Mouse (Mus musculus): ENCODE measurements around the gene C2cd4d. TPM values are rescaled to one million over a fixed set of nuclear protein-coding genes. Genes with fewer than 3 reads are reported as not detected.
A peak's percentile ranks its signal among the peaks of the same experiment; 100 is the strongest.

Gene C2cd4d
- polyA plus RNA-seq, 1 experiment = not detected

- 9% methylated on average over 97 of the region's 97 CpGs for WGBS
- TF ChIP-seq CTCF (IDR thresholded peaks at IDR 0.05; ENCODE audit: insufficient read depth, low read depth, low read length) = no peak
- no peak for TF ChIP-seq POLR2A (IDR thresholded peaks at IDR 0.05; ENCODE audit: insufficient read depth, low read depth, low read length)
- Histone ChIP-seq H3K4me1 (ENCODE audit: control insufficient read depth, insufficient read depth, low read length) (peaks cover 17% of the 10 kb centered on the region), H3K4me3 (ENCODE audit: insufficient read depth, low read depth, low read length) (peak overlapping the region; percentile 57), H3K27ac (ENCODE audit: insufficient read depth, low read depth, low read length) (no peak overlapping the region)
Observed at GRCm38 (mm10) chr3:94363291-94364153, 1.3 kb downstream of the C2cd4d start.

- no peak for TF ChIP-seq CTCF (IDR thresholded peaks at IDR 0.05; ENCODE audit: insufficient read depth, low read depth, low read length)
- TF ChIP-seq POLR2A (IDR thresholded peaks at IDR 0.05; ENCODE audit: insufficient read depth, low read depth, low read length) = no peak
- WGBS = 9% methylated on average over 23 of the region's 23 CpGs
- Histone ChIP-seq H3K27ac (ENCODE audit: insufficient read depth, low read depth, low read length) (no peak overlapping the region), H3K4me1 (ENCODE audit: control insufficient read depth, insufficient read depth, low read length) (peaks cover 17% of the 10 kb centered on the region), H3K4me3 (ENCODE audit: insufficient read depth, low read depth, low read length) (peak overlapping the region; percentile 57)
Observed at GRCm38 (mm10) chr3:94364154-94364526, 1.9 kb downstream of the C2cd4d start.

- no peak overlapping the region for H3K4me3 ChIP-seq (ENCODE audit: insufficient read depth, low read depth, low read length)
- peaks cover 20% of the 10 kb centered on the region for H3K4me1 ChIP-seq (ENCODE audit: control insufficient read depth, insufficient read depth, low read length)
- TF ChIP-seq CTCF (IDR thresholded peaks at IDR 0.05; ENCODE audit: insufficient read depth, low read depth, low read length) = 0 out of 2 replicates have a peak, but pooled peaks have one; percentile 35
- no peak for TF ChIP-seq POLR2A (IDR thresholded peaks at IDR 0.05; ENCODE audit: insufficient read depth, low read depth, low read length)
- WGBS = 23% methylated on average over 3 of the region's 3 CpGs
- H3K27ac ChIP-seq (ENCODE audit: insufficient read depth, low read depth, low read length) = no peak overlapping the region
Observed at GRCm38 (mm10) chr3:94366761-94367160, 4.5 kb downstream of the C2cd4d start.

- Histone ChIP-seq H3K27ac (ENCODE audit: insufficient read depth, low read depth, low read length) (no peak overlapping the region), H3K4me3 (ENCODE audit: insufficient read depth, low read depth, low read length) (no peak overlapping the region), H3K4me1 (ENCODE audit: control insufficient read depth, insufficient read depth, low read length) (peaks cover 18% of the 10 kb centered on the region)
- TF ChIP-seq CTCF (IDR thresholded peaks at IDR 0.05; ENCODE audit: insufficient read depth, low read depth, low read length) = no peak
- TF ChIP-seq POLR2A (IDR thresholded peaks at IDR 0.05; ENCODE audit: insufficient read depth, low read depth, low read length) = no peak
- 83% methylated on average over 6 of the region's 6 CpGs for WGBS
Observed at GRCm38 (mm10) chr3:94367511-94367910, 5.3 kb downstream of the C2cd4d start.

GRCm38 (mm10) chr3:94368631-94369030 lies 6.4 kb downstream of the C2cd4d start:
- Histone ChIP-seq H3K4me1 (ENCODE audit: control insufficient read depth, insufficient read depth, low read length) (peaks cover 22% of the 10 kb centered on the region), H3K27ac (ENCODE audit: insufficient read depth, low read depth, low read length) (no peak overlapping the region), H3K4me3 (ENCODE audit: insufficient read depth, low read depth, low read length) (no peak overlapping the region)
- WGBS = 84% methylated on average over 6 of the region's 6 CpGs
- TF ChIP-seq POLR2A (IDR thresholded peaks at IDR 0.05; ENCODE audit: insufficient read depth, low read depth, low read length) (no peak), CTCF (IDR thresholded peaks at IDR 0.05; ENCODE audit: insufficient read depth, low read depth, low read length) (no peak)

GRCm38 (mm10) chr3:94369709-94370108 lies 7.5 kb downstream of the C2cd4d start:
- Histone ChIP-seq H3K27ac (ENCODE audit: insufficient read depth, low read depth, low read length) (no peak overlapping the region), H3K4me3 (ENCODE audit: insufficient read depth, low read depth, low read length) (no peak overlapping the region), H3K4me1 (ENCODE audit: control insufficient read depth, insufficient read depth, low read length) (peaks cover 17% of the 10 kb centered on the region)
- 59% methylated on average over 2 of the region's 2 CpGs for WGBS
- TF ChIP-seq POLR2A (IDR thresholded peaks at IDR 0.05; ENCODE audit: insufficient read depth, low read depth, low read length) (no peak), CTCF (IDR thresholded peaks at IDR 0.05; ENCODE audit: insufficient read depth, low read depth, low read length) (no peak)

- TF ChIP-seq CTCF (IDR thresholded peaks at IDR 0.05; ENCODE audit: insufficient read depth, low read depth, low read length) (no peak), POLR2A (IDR thresholded peaks at IDR 0.05; ENCODE audit: insufficient read depth, low read depth, low read length) (no peak)
- Histone ChIP-seq H3K4me3 (ENCODE audit: insufficient read depth, low read depth, low read length) (0 out of 2 replicates have a peak overlapping the region, but pooled peaks have one; percentile 18), H3K27ac (ENCODE audit: insufficient read depth, low read depth, low read length) (no peak overlapping the region), H3K4me1 (ENCODE audit: control insufficient read depth, insufficient read depth, low read length) (peaks cover 17% of the 10 kb centered on the region)
- 18% methylated on average over 11 of the region's 11 CpGs for WGBS
Observed at GRCm38 (mm10) chr3:94371637-94372036, 9.4 kb downstream of the C2cd4d start.

GRCm38 (mm10) chr3:94372038-94372437 lies 9.8 kb downstream of the C2cd4d start:
- no peak overlapping the region for H3K4me3 ChIP-seq (ENCODE audit: insufficient read depth, low read depth, low read length)
- no peak overlapping the region for H3K27ac ChIP-seq (ENCODE audit: insufficient read depth, low read depth, low read length)
- H3K4me1 ChIP-seq (ENCODE audit: control insufficient read depth, insufficient read depth, low read length) = peaks cover 17% of the 10 kb centered on the region
- WGBS = 11% methylated on average over 3 of the region's 3 CpGs
- TF ChIP-seq POLR2A (IDR thresholded peaks at IDR 0.05; ENCODE audit: insufficient read depth, low read depth, low read length) (no peak), CTCF (IDR thresholded peaks at IDR 0.05; ENCODE audit: insufficient read depth, low read depth, low read length) (no peak)

- 46% methylated on average over 5 of the region's 5 CpGs for WGBS
- Histone ChIP-seq H3K4me1 (ENCODE audit: control insufficient read depth, insufficient read depth, low read length) (peaks cover 17% of the 10 kb centered on the region), H3K4me3 (ENCODE audit: insufficient read depth, low read depth, low read length) (0 out of 2 replicates have a peak within 1 kb of the TSS, but pooled peaks have one; percentile 18), H3K27ac (ENCODE audit: insufficient read depth, low read depth, low read length) (no peak within 1 kb of the TSS)
- TF ChIP-seq CTCF (IDR thresholded peaks at IDR 0.05; ENCODE audit: insufficient read depth, low read depth, low read length) (no peak), POLR2A (IDR thresholded peaks at IDR 0.05; ENCODE audit: insufficient read depth, low read depth, low read length) (no peak)
Observed at GRCm38 (mm10) chr3:94372641-94373040, 10.4 kb downstream of the C2cd4d start, which contains the start of gene Rorc. Gene Rorc, plus strand, starts transcription at chr3:94372794.

Measured in olfactory bulb, adult 2 months (tissue).